Mouse (Mus musculus) olfactory bulb, adult 2 months (tissue): ENCODE data around the gene Phc2.

ENCODE experiments used
- CTCF ChIP-seq: fragments of 200-500 bp; IDR thresholded peaks from 2 replicates; pipeline ENCODE4 v1.5.1; 2012; ENCODE audit warnings: low read depth, mild to moderate bottlenecking, low read length, moderate library complexity; ENCODE audit not compliant: insufficient read depth
- POLR2A ChIP-seq: fragments of 200-500 bp; IDR thresholded peaks from 2 replicates; pipeline ENCODE4 v1.6.1; 2012; ENCODE audit warnings: mild to moderate bottlenecking, low read depth, low read length, moderate library complexity; ENCODE audit not compliant: insufficient read depth

- TF ChIP-seq CTCF (no peak), POLR2A (no peak)
Measured at GRCm38 (mm10) chr4:128734721-128735671, 80.5 kb downstream of the Phc2 start.
